Mouse (Mus musculus): ENCODE data around the gene Clptm1. TPM values are rescaled to one million over a fixed set of nuclear protein-coding genes. Genes with fewer than 3 reads are reported as not detected.
"Not testable (repeated sequence)": the region's sequence is repeated elsewhere in the genome, so short reads cannot be mapped to it uniquely, and the experiment has no call there.

The Clptm1 gene
- polyA plus RNA-seq, 1 experiment from 2014 or later = 154 TPM

- ATAC-seq = no peak
- TF ChIP-seq CTCF (IDR thresholded peaks at IDR 0.05) = no peak
- ChIA-PET CTCF (interaction anchor here (1.3 kb wide), 1 partner anchor 25 kb away, joined by 3 read pairs; no protein-coding TSS in a partner anchor), POLR2A (no interaction called here)
- no peak for DNase-seq (ENCODE audit: low read depth, low spot score)
- in situ Hi-C loops (cut with MboI; ENCODE audit: low pct_unique_long_range_greater_than_20kb) = no loop called here
- H3K27me3 ChIP-seq = no peaks in the 10 kb centered on the region
Observed at GRCm38 (mm10) chr7:19615036-19615577, 49.7 kb downstream of the Clptm1 start.

GRCm38 (mm10) chr7:19610969-19611368 lies 53.9 kb downstream of the Clptm1 start:
- ChIA-PET POLR2A (no interaction called here), CTCF (interaction anchor here (1.0 to 2.8 kb wide), 3 partner anchors 8 to 137 kb away, joined by 3 to 12 read pairs (median 7); no protein-coding TSS in a partner anchor)
- in situ Hi-C loops (cut with MboI; ENCODE audit: low pct_unique_long_range_greater_than_20kb) = no loop called here
- no peaks in the 10 kb centered on the region for H3K27me3 ChIP-seq
- ATAC-seq (no peak), DNase-seq (ENCODE audit: low read depth, low spot score) (no peak)
- TF ChIP-seq CTCF (IDR thresholded peaks at IDR 0.05) = no peak

GRCm38 (mm10) chr7:19609641-19610332 lies 55.0 kb downstream of the Clptm1 start:
- in situ Hi-C loops (cut with MboI; ENCODE audit: low pct_unique_long_range_greater_than_20kb) = no loop called here
- ChIA-PET POLR2A (interaction anchor here (0.7 kb wide), 1 partner anchor 18 kb away, joined by 4 read pairs; no protein-coding TSS in a partner anchor), CTCF (interaction anchor here (1.0 to 1.2 kb wide), 2 partner anchors 9 to 136 kb away, joined by 3 to 7 read pairs; no protein-coding TSS in a partner anchor)
- no peaks in the 10 kb centered on the region for H3K27me3 ChIP-seq
- no peak for TF ChIP-seq CTCF (IDR thresholded peaks at IDR 0.05)
- DNase-seq (ENCODE audit: low read depth, low spot score) = peak; percentile 50
- peak; percentile 46 for ATAC-seq

- in situ Hi-C loops (cut with MboI; ENCODE audit: low pct_unique_long_range_greater_than_20kb) = no loop called here
- CTCF ChIA-PET = no interaction called here
- DNase-seq (ENCODE audit: low read depth, low spot score) = no peak
- ATAC-seq = no peak
- no peaks in the 10 kb centered on the region for H3K27me3 ChIP-seq
- POLR2A ChIA-PET = no interaction called here
- no peak for TF ChIP-seq CTCF (IDR thresholded peaks at IDR 0.05)
Observed at GRCm38 (mm10) chr7:19607291-19607690, 57.5 kb downstream of the Clptm1 start.

GRCm38 (mm10) chr7:19604606-19605214 lies 60.1 kb downstream of the Clptm1 start:
- POLR2A ChIA-PET; in situ Hi-C loops (cut with MboI; ENCODE audit: low pct_unique_long_range_greater_than_20kb); ATAC-seq; DNase-seq (ENCODE audit: low read depth, low spot score); H3K27me3 ChIP-seq: not testable (repeated sequence)
- CTCF ChIA-PET = interaction anchor here (1.0 to 1.4 kb wide), 3 partner anchors 14 to 143 kb away, joined by 3 to 5 read pairs (median 4); no protein-coding TSS in a partner anchor

- ATAC-seq (peak; percentile 89), DNase-seq (ENCODE audit: low read depth, low spot score) (peak; percentile 61)
- CTCF ChIA-PET = interaction anchor here (1.0 to 1.4 kb wide), 2 partner anchors 14 to 15 kb away, joined by 4 to 5 read pairs; no protein-coding TSS in a partner anchor
- POLR2A ChIA-PET = interaction anchor here (0.7 kb wide), 1 partner anchor 9 kb away, joined by 3 read pairs; no protein-coding TSS in a partner anchor
- H3K27me3 ChIP-seq = no peaks in the 10 kb centered on the region
- in situ Hi-C loops (cut with MboI; ENCODE audit: low pct_unique_long_range_greater_than_20kb) = no loop called here
- TF ChIP-seq CTCF (IDR thresholded peaks at IDR 0.05) = no peak
Observed at GRCm38 (mm10) chr7:19603849-19604605, 60.8 kb downstream of the Clptm1 start, which contains the start of gene Clasrp. Clasrp (minus strand) TSS chr7:19604486.

- no peaks in the 10 kb centered on the region for H3K27me3 ChIP-seq
- in situ Hi-C loops (cut with MboI; ENCODE audit: low pct_unique_long_range_greater_than_20kb) = no loop called here
- no peak for TF ChIP-seq CTCF (IDR thresholded peaks at IDR 0.05)
- CTCF ChIA-PET = interaction anchor here (6.2 kb wide), 1 partner anchor 13 kb away, joined by 33 read pairs; no protein-coding TSS in a partner anchor
- no peak for DNase-seq (ENCODE audit: low read depth, low spot score)
- POLR2A ChIA-PET = no interaction called here
- no peak for ATAC-seq
Observed at GRCm38 (mm10) chr7:19603055-19603454, 61.8 kb downstream of the Clptm1 start.

GRCm38 (mm10) chr7:19600562-19600961 lies 64.3 kb downstream of the Clptm1 start:
- ChIA-PET CTCF (interaction anchor here (6.2 kb wide), 1 partner anchor 11 kb away, joined by 33 read pairs; no protein-coding TSS in a partner anchor), POLR2A (interaction anchor here (1.6 kb wide), 1 partner anchor 16 kb away, joined by 4 read pairs; no protein-coding TSS in a partner anchor)
- H3K27me3 ChIP-seq = no peaks in the 10 kb centered on the region
- in situ Hi-C loops (cut with MboI; ENCODE audit: low pct_unique_long_range_greater_than_20kb) = no loop called here
- DNase-seq (ENCODE audit: low read depth, low spot score) = no peak
- ATAC-seq = no peak
- TF ChIP-seq CTCF (IDR thresholded peaks at IDR 0.05) = no peak

GRCm38 (mm10) chr7:19593061-19593730 lies 71.6 kb downstream of the Clptm1 start:
- no peak for TF ChIP-seq CTCF (IDR thresholded peaks at IDR 0.05)
- DNase-seq (ENCODE audit: low read depth, low spot score) (no peak), ATAC-seq (no peak)
- in situ Hi-C loops (cut with MboI; ENCODE audit: low pct_unique_long_range_greater_than_20kb) = no loop called here
- ChIA-PET CTCF (interaction anchor here (1.7 kb wide), 1 partner anchor 25 kb away, joined by 5 read pairs; no protein-coding TSS in a partner anchor), POLR2A (no interaction called here)
- no peaks in the 10 kb centered on the region for H3K27me3 ChIP-seq
